20 mouse cellular contexts compared by ENCODE assay signal in genomic region chr8:45503971-45504370, GRCm38 (mm10). TPM values are rescaled to one million over a fixed set of nuclear protein-coding genes. Genes with fewer than 3 reads are reported as not detected.
DNase-seq lines count a peak whose midpoint lies in the region; TF ChIP-seq lines count a peak whose summit lies in the region.
"Had no signal": no experiment of that assay in that cellular context is flagged by ENCODE, and none has a peak within 500 bp of the region (broad histone marks: within the 10 kb centered on the region; RNA-seq: fewer than 3 reads in every experiment).

No protein-coding gene starts in this region.

- peak; percentile 10 for DNase-seq in gastrocnemius, adult 2 months
- no peak for DNase-seq in gastrocnemius, postnatal 36 days
- peak; percentile 8 for DNase-seq in 3134 (ENCODE audit: extremely low read depth, insufficient read length, low spot score)
- peak; percentile 22 for DNase-seq in adrenal gland, adult 8-10 months
- DNase-seq in adrenal gland, postnatal 36 days: peak; percentile 51 to 61
- no peak for DNase-seq in lung, postnatal 25 days (ENCODE audit: low spot score)
- DNase-seq: B cell, adult 2 months; cerebellum, adult 11 months; cerebellum, adult 8-10 months; cerebellum, postnatal 14 days; embryo, embryonic 11 days; gastrocnemius, postnatal 14 days had no signal

- intact Hi-C loops in gastrocnemius, adult 2 months (cut with DNase I): no loop called here
- intact Hi-C loops in gastrocnemius, postnatal 36 days (cut with DNase I): no loop called here

- no peak for TF ChIP-seq CTCF in gastrocnemius, adult 2 months (IDR thresholded peaks at IDR 0.05)

- no peak overlapping the region for H3K27ac ChIP-seq in gastrocnemius, adult 2 months
- H3K27ac ChIP-seq: embryonic facial prominence, embryonic 15.5 days; forebrain, embryonic 10.5 days; forebrain, embryonic 15.5 days; hindbrain, embryonic 10.5 days; hindbrain, embryonic 14.5 days had no signal

- no peak overlapping the region for H3K4me3 ChIP-seq in gastrocnemius, adult 2 months
- H3K4me3 ChIP-seq: embryonic facial prominence, embryonic 15.5 days; erythroblast, embryonic 14.5 days; forebrain, embryonic 10.5 days; forebrain, embryonic 15.5 days; heart, embryonic 12.5 days; hindbrain, embryonic 10.5 days had no signal

RNA-seq across cellular contexts. Expression of gene Sorbs2, which starts 3.6 kb away (rescaled TPM):
- 10 to 100 TPM; 32.8 to 80.8 TPM for total RNA-seq in gastrocnemius, adult 2 months (2021)
- 10 to 100 TPM; 23.2 to 37.8 TPM for total RNA-seq in gastrocnemius, postnatal 36 days (2021)
- total RNA-seq in adrenal gland, adult 8-10 months (2022): 100 to 1,000 TPM; 134 to 286 (median 185) TPM
- total RNA-seq in adrenal gland, postnatal 36 days (2021): 100 to 1,000 TPM; 117 to 150 TPM
- total RNA-seq: granulocyte monocyte progenitor cell, adult 5-6 weeks had no signal

Comparison
In these comparisons a context has a peak if more than half of its experiments do, and no peak if none do; other contexts are left out.
1. DNase-seq: peak in gastrocnemius, adult 2 months (single experiment), 3134 (single experiment), adrenal gland, adult 8-10 months (single experiment) and adrenal gland, postnatal 36 days (2 of 2); none in gastrocnemius, postnatal 36 days (0 of 2) and lung, postnatal 25 days (single experiment).